Mouse (Mus musculus) retina, postnatal 1 day (tissue): ENCODE measurements around the gene Ick.
"Not testable (repeated sequence)": the region's sequence is repeated elsewhere in the genome, so short reads cannot be mapped to it uniquely, and the experiment has no call there.

Experiments
- DNase-seq: peaks from one replicate; pipeline ENCODE4 v3.0.0-alpha.2; 2012

Gene Ick

DNA sequence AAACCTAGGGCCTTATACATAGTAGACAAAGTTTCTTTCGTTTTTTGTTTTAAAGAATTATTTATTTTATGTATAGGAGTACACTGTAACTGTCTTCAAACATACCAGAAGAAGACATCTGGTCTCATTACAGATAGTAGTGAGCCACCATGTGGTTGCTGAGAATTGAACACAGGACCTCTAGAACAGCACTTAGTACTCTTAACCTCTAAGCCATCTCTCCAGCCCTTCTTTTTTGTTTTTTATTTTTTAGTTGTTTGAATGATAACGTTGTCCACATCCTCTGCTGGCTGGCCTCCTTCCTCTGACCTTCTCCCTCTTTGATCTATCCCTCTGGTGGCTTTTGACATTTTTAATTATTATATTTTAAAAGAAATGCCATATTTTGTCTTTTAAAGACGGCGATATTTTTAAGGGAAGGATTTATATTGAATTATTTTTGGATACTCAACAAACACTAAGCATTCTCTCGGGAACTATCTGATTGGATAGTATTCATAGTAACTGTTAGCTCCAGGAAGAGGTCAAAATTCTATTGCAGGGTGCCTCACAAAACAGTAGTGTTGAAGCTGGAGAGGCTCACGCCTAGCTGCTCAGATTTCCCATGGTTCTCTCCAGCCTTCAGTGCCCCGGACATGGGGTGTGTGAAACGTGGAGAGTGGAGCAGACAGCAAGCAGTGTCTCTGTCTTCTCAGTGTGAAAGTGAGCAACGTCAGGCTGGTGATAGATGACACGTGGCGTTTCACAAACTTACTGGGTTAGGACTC is 45.4 kb downstream of the Ick start:
- DNase-seq, result no peak

DNA sequence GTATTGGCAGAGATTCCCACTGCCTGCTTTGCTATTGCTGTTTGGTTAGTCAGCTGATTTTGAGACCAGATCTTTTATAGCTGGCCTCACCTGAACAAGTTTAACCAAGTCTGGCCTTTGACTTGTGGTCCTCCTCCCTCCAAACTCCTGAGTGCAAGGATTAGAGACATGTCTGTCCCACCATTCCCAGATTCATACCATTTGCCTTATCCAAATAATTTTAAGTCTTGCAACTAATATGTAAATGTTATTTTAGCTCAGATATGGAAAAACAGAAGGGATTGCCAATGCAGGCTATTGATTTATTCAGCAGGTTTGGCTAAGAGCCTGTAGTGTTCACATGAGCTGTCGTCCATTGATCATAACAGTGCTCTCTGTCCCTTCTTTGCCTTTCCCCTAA is 48.2 kb downstream of the Ick start:
- DNase-seq, result no peak

- DNase-seq, result no peak
These were observed 54.3 kb downstream of the Ick start for GRCm38 (mm10) chr9:78163291-78163690.

DNA sequence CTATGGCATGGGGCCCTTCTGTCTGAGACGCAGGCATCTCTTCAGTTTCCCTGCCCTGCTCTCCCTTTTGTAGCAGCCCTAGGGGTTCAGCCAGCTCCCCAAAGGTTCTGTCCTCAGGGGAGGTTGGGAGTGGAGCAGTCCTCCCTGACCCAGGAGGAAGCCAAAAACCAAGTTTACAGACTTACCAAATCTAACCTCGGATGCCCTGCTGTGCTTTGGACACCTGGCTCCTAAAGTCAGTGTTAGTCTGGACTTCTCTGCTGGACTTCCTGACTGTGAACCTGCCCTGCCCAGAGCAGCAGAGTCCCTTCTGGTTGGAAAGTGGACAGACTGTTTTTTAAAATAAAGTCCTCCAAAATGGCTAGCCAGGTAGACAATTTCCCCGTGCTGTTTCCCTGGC is 55.7 kb downstream of the Ick start:
- no peak for DNase-seq

DNA sequence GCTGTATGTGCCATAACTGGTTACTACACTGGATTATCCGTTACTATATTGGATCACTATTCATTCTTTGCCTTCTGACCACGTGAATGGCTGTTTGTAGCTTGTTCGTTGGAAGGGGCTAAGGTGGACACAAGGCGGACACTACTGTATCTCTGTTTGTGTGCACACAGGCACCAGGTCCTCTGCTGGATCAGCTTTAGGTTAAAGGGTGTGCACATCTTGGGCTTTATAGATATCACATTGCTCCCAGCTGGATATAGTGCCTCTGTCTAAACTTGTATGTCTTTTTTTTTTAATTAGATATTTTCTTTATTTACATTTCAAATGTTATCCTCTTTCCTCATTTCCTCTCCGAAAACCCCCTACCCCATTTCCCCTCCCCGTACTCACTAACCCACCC is 56.5 kb downstream of the Ick start:
- DNase-seq, result no peak

GRCm38 (mm10) chr9:78166694-78167452 is 57.9 kb downstream of the Ick start:
- DNase-seq, result no peak

GRCm38 (mm10) chr9:78167453-78167969 is 58.5 kb downstream of the Ick start:
- no peak for DNase-seq

- no peak for DNase-seq
These were observed 59.9 kb downstream of the Ick start for GRCm38 (mm10) chr9:78168864-78169263.

DNA sequence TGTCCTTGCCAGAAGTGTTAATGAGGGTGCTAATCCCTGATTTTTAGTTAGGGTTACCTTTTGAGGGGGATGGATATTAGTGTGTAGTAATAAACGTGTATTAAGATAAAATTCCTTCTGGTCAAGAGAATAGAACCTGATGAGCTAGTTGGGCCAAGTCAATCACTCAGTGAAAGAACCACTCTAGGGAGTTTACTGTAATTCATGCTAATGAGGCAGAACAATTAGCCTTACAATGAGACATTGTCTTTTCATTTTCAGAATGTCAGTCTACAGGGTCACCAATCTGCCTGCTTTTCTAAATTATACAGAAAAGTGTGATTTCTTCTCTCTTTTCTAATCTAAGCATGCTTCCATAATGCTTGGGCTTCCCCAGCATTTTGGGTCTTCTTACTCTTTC is 65.0 kb downstream of the Ick start:
- peak; percentile 53 for DNase-seq

GRCm38 (mm10) chr9:78174925-78175276 is 65.9 kb downstream of the Ick start:
- DNase-seq, result not testable (repeated sequence)

DNA sequence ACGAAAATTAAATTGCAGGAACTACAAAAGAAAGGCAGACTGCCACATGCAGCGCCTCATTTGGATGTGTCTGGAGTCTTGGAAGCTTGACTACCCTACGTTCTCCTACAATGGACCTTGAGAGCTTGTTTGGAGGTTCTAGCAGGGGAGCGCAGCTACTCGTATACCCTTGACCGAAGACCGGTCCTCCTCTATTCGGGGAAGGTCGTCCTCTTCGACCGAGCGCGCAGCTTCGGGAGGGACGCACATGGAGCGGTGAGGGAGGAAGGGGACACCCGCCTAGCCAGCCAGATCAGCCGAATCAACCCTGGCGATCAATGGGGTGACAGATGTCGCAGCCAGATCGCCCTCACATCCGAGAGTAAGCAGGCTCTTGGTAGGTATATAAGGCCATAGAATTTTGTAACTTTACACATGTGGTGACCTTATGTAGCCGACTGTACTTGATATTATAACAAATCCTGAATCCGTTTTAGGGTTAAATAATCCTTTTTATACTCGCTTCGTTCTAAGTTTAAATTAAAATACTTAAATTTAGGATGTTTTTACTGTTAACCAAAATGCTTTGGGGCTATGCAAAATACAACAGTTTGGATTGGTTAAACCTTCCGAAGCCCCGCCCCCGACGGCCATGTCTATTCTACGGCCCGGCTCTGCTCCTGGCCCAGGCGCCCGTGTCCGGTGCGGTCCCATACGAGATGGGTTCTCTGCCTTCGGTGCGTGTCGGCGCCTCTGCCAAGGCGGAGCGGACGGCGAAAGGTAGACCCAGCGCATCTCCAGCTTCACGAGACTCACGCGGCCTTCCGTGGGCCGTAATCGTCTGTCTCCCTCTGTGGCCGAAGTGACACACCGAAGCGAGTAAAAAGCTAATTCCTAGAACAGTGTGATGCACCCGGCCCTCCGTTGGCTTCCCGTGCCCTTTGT is 66.5 kb downstream of the Ick start:
- peak; percentile 97 for DNase-seq

DNA sequence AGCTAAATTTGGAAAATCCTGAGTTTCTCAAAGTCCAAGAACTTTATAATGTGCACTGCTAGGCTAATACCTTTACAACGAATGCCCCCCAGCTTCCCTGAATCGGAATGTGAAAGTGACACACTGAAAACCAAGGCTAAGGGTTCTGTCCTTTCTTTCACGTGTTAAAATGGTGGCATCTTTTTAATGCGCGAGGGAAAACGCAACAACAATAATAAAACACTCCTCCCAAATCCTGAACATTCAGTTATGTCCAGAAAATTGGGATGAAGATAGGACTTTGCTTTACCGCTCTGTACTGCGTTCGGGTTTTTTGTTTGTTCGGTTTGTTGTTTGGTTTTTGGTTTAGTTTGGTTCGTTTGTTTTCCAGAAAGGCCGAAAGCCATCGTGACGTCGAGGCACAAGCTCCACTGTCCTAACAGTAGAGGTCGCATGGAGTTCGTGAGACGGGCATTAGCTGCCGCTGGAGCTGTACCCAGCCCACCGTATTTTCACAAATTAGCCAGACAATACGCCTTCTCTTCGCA is 67.3 kb downstream of the Ick start:
- peak; percentile 93 for DNase-seq

DNA sequence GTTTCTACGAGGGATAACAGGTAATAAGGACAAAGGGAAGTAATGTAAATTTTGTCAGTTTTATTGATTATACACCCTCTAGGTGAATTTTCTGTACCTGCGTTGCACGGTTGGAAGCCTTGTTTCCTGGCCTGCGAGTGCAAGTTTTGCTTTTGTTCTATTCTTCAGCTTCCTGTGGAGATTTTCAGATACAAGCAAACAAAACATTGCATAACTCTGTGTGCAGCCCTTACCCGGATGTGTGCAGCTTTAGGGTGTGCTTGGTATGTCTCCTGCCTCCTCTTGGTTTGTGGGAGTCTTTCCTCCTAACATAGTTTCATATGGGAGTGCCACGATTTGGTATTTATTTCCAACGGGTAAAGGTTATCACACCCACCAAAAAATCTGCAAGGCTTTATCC is 67.8 kb downstream of the Ick start:
- no peak for DNase-seq

GRCm38 (mm10) chr9:78178197-78178596 is 69.2 kb downstream of the Ick start:
- no peak for DNase-seq

- no peak for DNase-seq
These were observed 70.1 kb downstream of the Ick start for GRCm38 (mm10) chr9:78179071-78179470.

GRCm38 (mm10) chr9:78182474-78182873 is 73.5 kb downstream of the Ick start, which contains the start of gene Gsta4:
TSS of gene Gsta4 (plus strand) at chr9:78182774.
- not testable (repeated sequence) for DNase-seq

DNA sequence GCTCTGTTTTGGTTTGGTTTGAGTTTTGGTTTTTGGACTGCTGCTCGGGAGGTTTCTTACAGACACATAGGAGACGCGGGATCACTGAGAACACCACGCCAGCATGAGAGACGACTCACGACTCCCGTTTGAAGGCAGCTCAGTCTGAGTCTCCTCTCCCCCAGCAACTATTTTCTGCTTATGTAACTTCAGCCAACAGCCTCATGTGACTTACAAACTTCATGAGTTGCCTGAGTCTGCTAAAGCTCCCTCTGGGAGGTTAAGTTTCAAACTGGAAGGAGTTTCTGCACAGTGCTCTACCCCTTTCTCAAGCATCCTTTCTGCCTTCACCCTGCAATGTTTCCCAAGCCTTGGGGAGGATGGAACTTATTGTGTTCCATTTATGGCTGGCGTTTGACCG is 76.7 kb downstream of the Ick start:
- no peak for DNase-seq

DNA sequence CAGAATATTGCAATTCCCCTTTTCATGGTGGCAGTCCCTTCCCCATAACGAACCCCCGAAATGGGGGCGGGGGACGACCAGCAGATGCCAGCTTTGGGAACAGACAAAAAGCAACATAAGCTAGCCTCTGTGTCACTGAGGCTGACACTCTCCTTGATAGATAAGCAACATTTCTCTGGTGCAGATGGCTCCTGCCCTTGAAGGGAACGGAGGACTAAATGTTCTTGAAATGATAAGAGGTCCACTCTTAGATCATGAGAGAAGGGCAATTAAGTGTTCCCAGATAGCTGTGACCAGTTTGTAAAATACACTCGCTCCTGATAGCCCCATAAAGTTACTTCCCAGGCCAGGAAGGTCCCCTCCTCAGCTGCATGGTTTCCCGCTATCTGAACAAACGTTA is 79.9 kb downstream of the Ick start:
- DNase-seq, result no peak

GRCm38 (mm10) chr9:78190651-78191634 is 82.0 kb downstream of the Ick start:
- peak; percentile 37 for DNase-seq

- DNase-seq, result peak; percentile 87
These were observed 82.7 kb downstream of the Ick start for GRCm38 (mm10) chr9:78191736-78192135.

DNA sequence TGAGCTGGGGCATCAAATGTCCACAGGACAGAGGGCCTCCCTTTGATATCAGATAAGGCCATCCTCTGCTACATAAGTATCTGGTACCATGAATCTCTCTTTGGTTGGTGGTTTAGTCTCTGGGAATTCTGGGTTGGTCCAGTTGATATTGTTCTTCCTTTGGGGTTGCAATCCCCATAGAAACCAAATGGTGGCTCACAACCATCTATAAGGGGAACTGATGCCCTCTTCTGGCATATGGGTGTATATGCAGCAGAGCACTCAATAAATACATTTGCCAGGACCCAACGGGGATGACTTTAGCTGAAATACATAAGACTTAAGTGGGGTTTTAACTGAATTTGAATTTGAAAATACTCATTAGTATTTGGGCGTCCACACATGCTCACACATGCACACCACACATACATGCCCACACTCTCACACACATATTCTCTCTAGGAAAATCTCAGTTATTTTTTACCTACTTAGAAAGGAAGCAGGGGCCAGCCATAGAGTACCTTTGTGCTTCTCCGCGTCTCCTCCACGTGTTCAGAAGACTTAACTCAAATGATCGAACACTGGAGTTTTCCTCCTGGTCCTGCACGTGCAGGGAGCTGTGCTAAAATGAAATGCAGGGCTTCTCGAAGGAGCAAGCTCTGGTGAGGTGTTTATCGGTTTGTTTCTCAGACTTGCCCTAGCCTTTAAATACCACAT is 85.1 kb downstream of the Ick start:
- peak; percentile 88 for DNase-seq
